Mouse (Mus musculus): ENCODE data around the gene Slc22a12. TPM values are rescaled to one million over a fixed set of nuclear protein-coding genes. Genes with fewer than 3 reads are reported as not detected.
A peak's percentile ranks its signal among the peaks of the same experiment; 100 is the strongest.

Slc22a12 gene
- polyA plus RNA-seq, 1 experiment, result 1.0 TPM

GRCm38 (mm10) chr19:6491538-6491937 lies 51.3 kb downstream of the Slc22a12 start:
- H3K27me3 ChIP-seq (ENCODE audit: control insufficient read depth, insufficient read depth, low read length), result peaks cover 9% of the 10 kb centered on the region; the same call in 1 of the 2 replicates
- 82% methylated on average over 8 of the region's 8 CpGs for WGBS

DNA sequence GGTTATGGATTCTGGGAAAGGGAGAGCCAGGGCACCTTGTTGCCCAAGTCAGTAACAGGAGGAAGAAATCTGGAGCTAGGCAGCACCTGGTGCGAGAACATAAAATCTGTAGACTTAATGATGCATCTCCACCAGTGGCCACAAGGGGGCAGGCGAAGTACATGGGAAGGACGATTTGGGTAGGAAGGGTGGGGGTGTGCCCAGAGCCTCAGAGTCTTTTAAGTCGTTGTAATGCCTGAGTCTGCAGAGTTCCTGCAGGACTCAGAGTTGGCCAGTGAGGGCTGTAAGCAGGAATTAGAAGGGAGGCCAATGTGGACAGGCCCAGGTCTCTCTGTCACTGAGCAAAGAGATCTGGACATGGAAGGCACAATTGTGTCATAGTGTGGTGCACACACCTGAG lies 53.8 kb downstream of the Slc22a12 start:
- DNase-seq (ENCODE audit: low read depth in 1 of 2, low spot score in 2 of 2), result peak; percentile 53 to 77
- Histone ChIP-seq H3K4me3 (ENCODE audit: extremely low read depth, insufficient read depth, insufficient read length) (no peak overlapping the region), H3K27me3 (ENCODE audit: control insufficient read depth, insufficient read depth, low read length) (no peaks in the 10 kb centered on the region), H3K4me1 (ENCODE audit: control insufficient read depth, insufficient read depth, insufficient read length) (no peaks in the 10 kb centered on the region), H3K36me3 (ENCODE audit: control insufficient read depth, insufficient read depth, low read length) (no peaks in the 10 kb centered on the region), H3K27ac (ENCODE audit: insufficient read depth, low read length) (no peak overlapping the region)
- WGBS, result 1% methylated on average over 4 of the region's 4 CpGs
- TF ChIP-seq POLR2A (IDR thresholded peaks at IDR 0.05; ENCODE audit: low read depth, low read length) (no peak), CTCF (IDR thresholded peaks at IDR 0.05; ENCODE audit: extremely low read depth, insufficient read depth, insufficient read length, insufficient replicate concordance) (peak; percentile 96)

More at GRCm38 (mm10) chr19:6491538-6491937, 51.3 kb downstream of the Slc22a12 start:
- Histone ChIP-seq H3K27ac (ENCODE audit: insufficient read depth, low read length) (no peak overlapping the region), H3K4me3 (ENCODE audit: extremely low read depth, insufficient read depth, insufficient read length) (no peak overlapping the region), H3K4me1 (ENCODE audit: control insufficient read depth, insufficient read depth, insufficient read length) (no peaks in the 10 kb centered on the region), H3K36me3 (ENCODE audit: control insufficient read depth, insufficient read depth, low read length) (no peaks in the 10 kb centered on the region)
- DNase-seq (ENCODE audit: low read depth in 1 of 2, low spot score in 2 of 2), result no peak
- TF ChIP-seq CTCF (IDR thresholded peaks at IDR 0.05; ENCODE audit: extremely low read depth, insufficient read depth, insufficient read length, insufficient replicate concordance), result no peak
- TF ChIP-seq POLR2A (IDR thresholded peaks at IDR 0.05; ENCODE audit: low read depth, low read length), result no peak

Other genes with a start within 250 kb of the Slc22a12 start
- gene Cdc42bpg, start 236.6 kb downstream of the Slc22a12 start, polyA plus RNA-seq (2012; rRNA removed), result 7.7 and 8.9 TPM in 2 replicates
- 54.2 and 57.2 TPM in 2 replicates for gene Men1, start 208.1 kb downstream of the Slc22a12 start, polyA plus RNA-seq (2012; rRNA removed)
- 487 and 792 TPM in 2 replicates for gene Map4k2, start 201.9 kb downstream of the Slc22a12 start, polyA plus RNA-seq (2012; rRNA removed)
- 177 and 239 TPM in 2 replicates for gene Sf1, start 179.3 kb downstream of the Slc22a12 start, polyA plus RNA-seq (2012; rRNA removed)
- gene Pygm, start 158.6 kb downstream of the Slc22a12 start, polyA plus RNA-seq (2012; rRNA removed), result 7.3 and 8.1 TPM in 2 replicates
- gene Rasgrp2, start 143.7 kb downstream of the Slc22a12 start, polyA plus RNA-seq (2012; rRNA removed), result 681 and 703 TPM in 2 replicates
- gene Nrxn2, start 124.3 kb downstream of the Slc22a12 start, polyA plus RNA-seq (2012; rRNA removed), result 2.2 and 2.9 TPM in 2 replicates